Mouse (Mus musculus) cerebellum, adult 9-10 months (tissue): ENCODE data around the gene Zfp365.

Experiments used
- DNase-seq: peaks from one replicate; pipeline ENCODE4 v3.0.0; 2022

The Zfp365 gene

GRCm38 (mm10) chr10:67912337-67912776 lies at the start of gene Zfp365:
TSS of gene Zfp365 (minus strand) at chr10:67912662.
- peak; percentile 68 for DNase-seq

GRCm38 (mm10) chr10:67959982-67960381 lies 47.5 kb upstream of the Zfp365 start:
- DNase-seq: no peak

- DNase-seq: no peak
Observed at GRCm38 (mm10) chr10:67955982-67956381, 43.5 kb upstream of the Zfp365 start.

- no peak for DNase-seq
Observed at GRCm38 (mm10) chr10:67951690-67952089, 39.2 kb upstream of the Zfp365 start.

DNA sequence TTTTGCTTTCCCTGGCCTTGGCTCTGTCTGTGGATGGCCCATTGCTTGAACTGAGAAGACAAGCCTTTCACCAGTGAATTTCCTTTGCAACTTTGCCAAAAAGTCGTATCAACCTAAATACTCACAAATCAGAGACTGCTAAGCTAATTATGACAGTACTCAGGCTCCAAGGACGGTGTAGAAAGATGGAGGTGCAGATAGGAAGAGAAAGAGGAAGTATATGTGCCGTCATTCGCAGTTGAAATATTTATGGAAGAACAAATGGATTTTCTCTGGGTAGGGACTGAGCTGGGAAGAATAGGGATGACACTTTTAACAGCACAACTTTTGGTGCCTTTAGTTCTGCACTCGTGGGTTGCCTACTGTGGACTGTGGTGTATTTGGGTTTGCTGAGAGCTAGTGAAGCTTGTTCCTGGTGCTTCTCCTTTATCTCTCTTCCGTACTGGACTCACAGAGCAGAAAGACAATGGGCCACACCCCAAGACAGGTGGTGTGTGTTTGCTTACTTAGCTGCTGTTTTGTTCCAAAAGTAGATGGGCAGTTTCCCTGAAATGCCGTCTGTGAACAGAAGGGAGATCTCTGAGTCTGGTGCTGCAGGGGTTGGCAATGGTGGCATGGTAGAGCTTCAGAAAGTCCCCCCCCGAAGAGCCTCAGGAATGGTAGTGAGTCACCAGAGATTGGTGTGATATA lies 37.7 kb upstream of the Zfp365 start:
- DNase-seq: no peak

- DNase-seq: no peak
Observed at GRCm38 (mm10) chr10:67943513-67943912, 31.1 kb upstream of the Zfp365 start.

- no peak for DNase-seq
Observed at GRCm38 (mm10) chr10:67939546-67939945, 27.1 kb upstream of the Zfp365 start.

GRCm38 (mm10) chr10:67937775-67938174 lies 25.3 kb upstream of the Zfp365 start:
- DNase-seq: no peak

- DNase-seq: no peak
Observed at GRCm38 (mm10) chr10:67936944-67937343, 24.5 kb upstream of the Zfp365 start.

- no peak for DNase-seq
Observed at GRCm38 (mm10) chr10:67932780-67933179, 20.3 kb upstream of the Zfp365 start.

DNA sequence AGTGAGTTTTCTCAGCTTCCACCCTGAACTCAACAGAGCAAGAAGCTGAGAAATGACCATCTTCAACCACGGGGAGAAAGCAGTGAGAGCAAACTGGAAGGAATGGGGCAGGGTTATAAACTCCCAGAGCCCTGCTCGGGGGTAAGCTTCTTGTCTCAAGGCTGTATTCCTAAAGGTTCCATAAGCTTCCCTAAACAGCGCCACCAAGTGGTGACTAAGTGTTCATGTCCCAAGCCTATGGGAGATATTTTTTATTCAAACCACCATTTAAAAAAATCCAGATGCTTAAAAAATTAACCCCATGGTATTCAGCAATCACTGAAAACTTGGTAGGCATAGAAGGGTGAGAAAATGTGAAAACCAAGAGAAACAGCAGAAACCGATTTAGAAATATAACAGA lies 18.9 kb upstream of the Zfp365 start:
- DNase-seq: no peak

DNA sequence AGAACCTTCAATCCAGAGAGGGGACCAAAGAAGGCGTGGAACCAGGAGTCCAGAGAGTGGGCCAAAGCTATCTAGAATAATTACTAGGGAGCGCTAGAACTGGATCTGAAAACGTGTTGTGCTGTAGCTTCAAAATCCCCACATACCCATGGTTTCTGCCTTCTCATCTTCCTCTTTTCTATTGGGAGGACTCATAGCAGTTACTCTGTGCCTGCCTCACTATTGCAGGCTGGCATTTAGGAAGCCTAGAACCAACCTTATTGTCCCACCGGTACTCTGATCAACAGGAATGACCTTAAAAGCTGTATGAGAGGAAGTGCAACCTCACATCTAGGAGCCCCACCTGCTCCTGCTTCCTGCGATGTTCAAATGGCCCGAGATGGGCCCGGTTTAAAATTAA lies 16.1 kb upstream of the Zfp365 start:
- no peak for DNase-seq

DNA sequence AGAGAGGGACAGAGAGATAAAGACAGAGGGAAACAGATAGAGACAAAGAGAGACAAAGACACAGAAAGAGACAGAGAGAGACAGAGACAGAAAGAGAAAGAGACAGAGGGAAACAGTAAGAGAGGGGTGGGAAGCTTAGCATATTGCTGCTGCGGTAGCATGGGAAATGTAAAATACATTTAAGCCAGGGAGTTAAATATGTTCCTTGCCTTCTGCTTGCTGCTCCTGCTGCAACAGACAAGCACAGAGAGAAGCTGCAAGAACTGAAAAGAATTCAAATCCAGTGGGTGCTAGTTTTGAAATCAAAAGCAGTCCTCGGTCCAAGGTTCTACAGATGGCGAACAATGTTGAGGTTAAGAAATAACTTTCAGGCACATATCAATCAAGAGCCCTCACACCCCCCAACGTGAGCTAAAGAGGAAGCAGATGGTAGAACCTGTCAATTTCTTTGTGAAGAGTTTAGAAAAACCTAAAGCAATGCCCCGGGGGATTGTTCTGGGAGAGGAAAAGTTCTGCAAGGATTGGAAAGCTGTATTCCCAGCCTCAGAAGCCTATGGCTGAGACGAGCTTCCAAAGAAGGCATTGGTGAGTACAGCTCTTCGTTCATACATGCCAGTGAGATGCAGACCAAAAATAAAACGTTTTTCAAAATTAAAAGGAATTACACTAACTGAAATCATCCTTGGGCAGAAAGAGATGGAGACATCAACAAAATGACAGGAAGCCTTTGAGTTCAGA lies 15.4 kb upstream of the Zfp365 start:
- DNase-seq: no peak

DNA sequence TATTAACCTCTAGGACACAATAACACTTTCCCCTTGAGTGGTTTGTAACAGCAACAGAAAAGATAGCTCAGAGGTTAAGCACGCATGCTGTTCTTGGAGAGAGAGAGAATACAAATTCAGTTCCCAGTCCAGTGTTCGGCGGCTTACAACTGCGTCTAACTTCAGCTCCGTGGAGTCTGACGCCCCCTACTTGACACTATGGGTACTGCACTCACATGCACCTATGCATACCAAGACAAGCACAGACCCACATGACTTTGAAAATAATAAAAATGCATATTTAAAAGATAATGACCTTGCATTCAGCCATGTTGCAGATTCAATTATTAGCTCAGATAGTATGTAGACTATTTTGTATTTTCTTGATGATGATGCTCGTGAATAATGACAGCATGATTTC lies 11.6 kb upstream of the Zfp365 start:
- no peak for DNase-seq

GRCm38 (mm10) chr10:67921777-67922176 lies 9.3 kb upstream of the Zfp365 start:
- no peak for DNase-seq

DNA sequence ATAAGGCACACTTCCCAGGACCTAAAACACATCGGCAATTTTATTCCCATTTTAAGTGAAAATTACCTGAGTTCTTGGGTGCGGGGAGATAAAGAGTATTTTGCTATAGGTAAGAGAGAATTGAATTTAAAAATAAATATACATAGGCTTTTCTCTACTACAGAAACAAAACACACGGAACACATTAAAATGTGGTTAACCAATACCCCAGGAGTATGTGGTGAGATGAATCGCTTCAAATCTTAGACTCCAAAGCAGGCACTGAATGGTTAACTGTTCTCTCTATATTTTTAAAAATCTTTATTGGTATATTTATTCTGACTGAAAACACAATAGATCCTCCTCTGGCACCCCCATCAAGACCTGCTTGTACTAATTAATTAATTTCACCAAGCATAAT lies 7.2 kb upstream of the Zfp365 start:
- DNase-seq: no peak

- no peak for DNase-seq
Observed at GRCm38 (mm10) chr10:67918194-67918899, 5.9 kb upstream of the Zfp365 start.

- no peak for DNase-seq
Observed at GRCm38 (mm10) chr10:67917356-67917755, 4.9 kb upstream of the Zfp365 start.

GRCm38 (mm10) chr10:67911447-67912336 lies 770 bp downstream of the Zfp365 start:
- no peak for DNase-seq

DNA sequence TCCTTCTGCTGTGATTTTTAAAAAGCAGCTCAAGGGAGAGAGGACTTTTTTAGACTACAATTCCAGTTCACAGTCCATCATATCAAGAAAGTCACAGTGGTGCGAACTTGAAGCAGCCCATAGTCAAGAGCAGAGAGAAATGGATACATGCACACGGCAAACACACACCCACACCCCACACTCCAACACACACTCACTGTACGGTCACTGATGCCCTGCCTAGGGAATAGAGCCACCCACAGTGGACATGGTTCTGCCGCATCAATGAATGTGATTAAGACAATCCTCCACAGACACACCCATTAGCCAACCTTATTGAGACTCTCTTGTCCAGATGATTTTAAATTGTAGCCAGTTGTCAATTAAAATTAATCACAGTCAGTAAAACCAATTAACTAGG lies 4.5 kb downstream of the Zfp365 start:
- DNase-seq: no peak

DNA sequence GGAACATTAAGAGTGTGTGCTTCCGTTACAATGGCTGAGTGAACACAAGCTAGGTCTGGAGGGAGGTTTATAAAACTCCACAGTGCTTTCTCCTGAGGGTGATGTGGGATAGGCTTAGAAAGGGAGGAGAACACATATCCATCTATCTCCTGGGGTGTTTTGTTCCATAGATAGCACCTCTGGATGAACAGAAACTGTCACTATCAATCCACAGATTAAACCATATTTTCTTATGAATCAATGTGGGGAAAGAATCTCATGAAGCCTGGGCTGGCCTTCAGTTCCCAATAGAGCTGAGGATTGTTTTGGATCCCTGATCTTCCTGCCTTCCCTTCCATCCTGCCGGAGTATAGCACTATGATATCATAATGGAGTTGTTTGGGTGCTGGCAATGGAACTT lies 5.5 kb downstream of the Zfp365 start:
- no peak for DNase-seq

- no peak for DNase-seq
Observed at GRCm38 (mm10) chr10:67906063-67906462, 6.4 kb downstream of the Zfp365 start.

DNA sequence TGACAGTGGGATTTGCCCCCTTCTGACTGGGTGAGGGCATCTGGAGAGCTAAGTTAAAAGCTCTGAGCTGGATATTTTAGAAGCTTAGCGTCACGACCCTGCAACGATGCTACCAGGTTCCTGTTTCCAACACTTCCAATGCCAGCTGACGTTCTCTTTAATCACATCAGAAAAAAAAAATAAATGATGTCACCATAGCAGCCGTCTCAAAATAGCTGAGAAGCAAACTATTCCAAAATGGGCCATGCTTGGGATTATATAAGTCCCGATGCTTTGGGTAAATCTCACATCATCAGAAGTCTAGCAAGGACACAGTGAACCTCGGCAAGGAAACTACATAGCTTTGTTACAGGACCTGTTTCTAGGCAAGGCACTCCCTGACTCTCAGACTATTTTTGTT lies 9.1 kb downstream of the Zfp365 start:
- peak; percentile 35 for DNase-seq
